Mouse (Mus musculus) megakaryocyte-erythroid progenitor cell, adult 5-6 weeks (primary cell): ENCODE results near the gene Gm7173. TPM values are rescaled to one million over a fixed set of nuclear protein-coding genes. Genes with fewer than 3 reads are reported as not detected.

ENCODE experiments used
- ATAC-seq: replicated peaks from 2 replicates; pipeline ENCODE4 v1.8.0; 2016; ENCODE audit warnings: mild to moderate bottlenecking, inconsistent platforms; ENCODE audit not compliant: severe bottlenecking, poor library complexity, low FRiP score, low TSS enrichment
- total RNA-seq, 2 experiments: library from RNA; stranded (forward) in 1 of 2; stranded (reverse) in 1 of 2; fragments of 200-1000, 215-1000 nt in 1 of 2; fragments of >200 nt in 1 of 2; fragmentation: Nextera tagmentation in 1 of 2; gene quantifications; 2 replicates each; pipeline ENCODE4 v1.2.3; 2014 to 2017

The Gm7173 gene
- 1.2 and 6.2 TPM in 2 replicates for total RNA-seq (2014; fragmentation: Nextera tagmentation)
- total RNA-seq (2017): 0.23 and 3.2 TPM in 2 replicates

GRCm38 (mm10) chrX:79516977-79517645 lies at the start of gene Gm7173:
TSS of gene Gm7173 (minus strand) at chrX:79517285.
- ATAC-seq: peak; percentile 84

- no peak for ATAC-seq
Observed at GRCm38 (mm10) chrX:79517646-79518016, 546 bp upstream of the Gm7173 start.

DNA sequence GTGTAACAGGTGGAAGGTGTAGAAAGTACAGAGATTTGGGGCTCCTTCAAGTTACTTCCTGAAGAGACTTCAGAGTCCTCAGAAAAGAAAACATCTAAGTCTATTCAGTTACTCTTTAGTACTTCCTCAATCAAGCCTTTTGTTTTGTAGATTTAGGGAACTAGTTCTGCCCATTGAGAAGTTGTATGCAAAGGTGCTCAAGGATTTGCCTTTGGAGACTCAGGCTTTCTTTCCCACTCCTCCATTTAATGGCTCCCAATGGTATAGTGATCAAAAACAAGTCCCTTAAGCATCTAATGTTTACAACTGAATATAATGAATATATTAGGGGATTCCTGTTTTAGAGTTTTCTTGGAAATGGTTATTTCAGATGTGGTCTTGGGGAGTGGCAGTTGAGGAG lies 200.3 kb downstream of the Gm7173 start:
- no peak for ATAC-seq

Other genes starting within 250 kb of the Gm7173 start
- 2.7 TPM in 1 of 2 replicates, not detected in the other for gene Mageb16, start 154.2 kb upstream of the Gm7173 start, total RNA-seq (2014; fragmentation: Nextera tagmentation)
- not detected in 2 replicates for gene Mageb16, start 154.2 kb upstream of the Gm7173 start, total RNA-seq (2017)